Mouse (Mus musculus) induced T-regulatory cell, adult 2 months (primary cell): ENCODE results near the gene Ewsr1.
"Not testable (repeated sequence)": the region's sequence is repeated elsewhere in the genome, so short reads cannot be mapped to it uniquely, and the experiment has no call there.

Experiments used
- DNase-seq: peaks from one replicate; pipeline ENCODE4 v3.0.0-alpha.2; 2012; ENCODE audit warnings: low read depth

The Ewsr1 gene

GRCm38 (mm10) chr11:5096480-5097020, 2.5 kb downstream of the Ewsr1 start:
- DNase-seq = peak; percentile 46

- DNase-seq = peak; percentile 20
Observed at GRCm38 (mm10) chr11:5095877-5096276, 3.2 kb downstream of the Ewsr1 start.

GRCm38 (mm10) chr11:5091706-5092105, 7.4 kb downstream of the Ewsr1 start:
- DNase-seq = peak; percentile 39

GRCm38 (mm10) chr11:5089147-5089546, 9.9 kb downstream of the Ewsr1 start:
- no peak for DNase-seq

GRCm38 (mm10) chr11:5076843-5077242, 22.2 kb downstream of the Ewsr1 start:
- not testable (repeated sequence) for DNase-seq

GRCm38 (mm10) chr11:5075760-5076159, 23.3 kb downstream of the Ewsr1 start:
- DNase-seq = no peak

- peak; percentile 61 for DNase-seq
Observed at GRCm38 (mm10) chr11:5074882-5075281, 24.2 kb downstream of the Ewsr1 start.

- no peak for DNase-seq
Observed at GRCm38 (mm10) chr11:5068126-5068971, 30.7 kb downstream of the Ewsr1 start.

GRCm38 (mm10) chr11:5067063-5067462, 32.0 kb downstream of the Ewsr1 start:
- DNase-seq = no peak

- peak; percentile 81 for DNase-seq
Observed at GRCm38 (mm10) chr11:5065056-5065821, 33.8 kb downstream of the Ewsr1 start, which contains the start of gene Gas2l1. Gene Gas2l1 (minus strand): TSS chr11:5065327.

GRCm38 (mm10) chr11:5064282-5065055, 34.6 kb downstream of the Ewsr1 start:
- DNase-seq = peak; percentile 69

- peak; percentile 41 for DNase-seq
Observed at GRCm38 (mm10) chr11:5063561-5064281, 35.3 kb downstream of the Ewsr1 start.

GRCm38 (mm10) chr11:5062860-5063505, 36.1 kb downstream of the Ewsr1 start:
- DNase-seq = no peak

- DNase-seq = peak; percentile 55
Observed at GRCm38 (mm10) chr11:5062326-5062725, 36.7 kb downstream of the Ewsr1 start.

- DNase-seq = peak; percentile 93
Observed at GRCm38 (mm10) chr11:5061413-5062139, 37.5 kb downstream of the Ewsr1 start.

- no peak for DNase-seq
Observed at GRCm38 (mm10) chr11:5060756-5061412, 38.2 kb downstream of the Ewsr1 start.

- DNase-seq = peak; percentile 78
Observed at GRCm38 (mm10) chr11:5059704-5060156, 39.3 kb downstream of the Ewsr1 start.

- no peak for DNase-seq
Observed at GRCm38 (mm10) chr11:5059230-5059629, 39.8 kb downstream of the Ewsr1 start.

GRCm38 (mm10) chr11:5058783-5059182, 40.3 kb downstream of the Ewsr1 start:
- DNase-seq = peak; percentile 39
